Mouse (Mus musculus): ENCODE results near the gene Prkar2a. TPM values are rescaled to one million over a fixed set of nuclear protein-coding genes. Genes with fewer than 3 reads are reported as not detected.
A peak's percentile ranks its signal among the peaks of the same experiment; 100 is the strongest.

The Prkar2a gene
- polyA plus RNA-seq, 1 experiment from 2014 or later, result 22.2 TPM

- Histone ChIP-seq H3K36me3 (ENCODE audit: control insufficient read depth, insufficient read depth, low read length) (no peaks in the 10 kb centered on the region), H3K27ac (replicated peaks) (no peak overlapping the region), H3K9me3 (ENCODE audit: control insufficient read depth, low read length) (no peaks in the 10 kb centered on the region), H3K4me2 (replicated peaks; ENCODE audit: low read depth) (no peak overlapping the region), H3K27me3 (ENCODE audit: control insufficient read depth, insufficient read depth, low read length) (no peaks in the 10 kb centered on the region), H3K4me3 (ENCODE audit: low read depth, low read length) (no peak overlapping the region), H3K4me1 (replicated peaks; ENCODE audit: control insufficient read depth, insufficient read depth) (no peaks in the 10 kb centered on the region), H3K9ac (ENCODE audit: low read length) (no peak overlapping the region)
- 79% methylated on average over 7 of the region's 7 CpGs for WGBS
- ATAC-seq (ENCODE audit: low FRiP score, low TSS enrichment), result no peak
- DNase-seq (ENCODE audit: low spot score), result no peak
- no peak for TF ChIP-seq CTCF (IDR thresholded peaks at IDR 0.05; ENCODE audit: low read depth)
These were observed 21.7 kb downstream of the Prkar2a start for GRCm38 (mm10) chr9:108710767-108711166.

GRCm38 (mm10) chr9:108716199-108716598, 27.1 kb downstream of the Prkar2a start:
- no peak for DNase-seq (ENCODE audit: low spot score)
- WGBS, result 82% methylated on average over 4 of the region's 4 CpGs

GRCm38 (mm10) chr9:108723751-108724150, 34.6 kb downstream of the Prkar2a start:
- Histone ChIP-seq H3K36me3 (ENCODE audit: control insufficient read depth, insufficient read depth, low read length) (no peaks in the 10 kb centered on the region; the same call in 1 of the 2 replicates), H3K27ac (replicated peaks) (no peak overlapping the region), H3K9ac (ENCODE audit: low read length) (no peak overlapping the region)

More at GRCm38 (mm10) chr9:108716199-108716598, 27.1 kb downstream of the Prkar2a start:
- H3K36me3 ChIP-seq (ENCODE audit: control insufficient read depth, insufficient read depth, low read length), result no peaks in the 10 kb centered on the region
- H3K9ac ChIP-seq (ENCODE audit: low read length), result no peak overlapping the region
- no peak overlapping the region for H3K27ac ChIP-seq (replicated peaks)
- H3K4me1 ChIP-seq (replicated peaks; ENCODE audit: control insufficient read depth, insufficient read depth), result no peaks in the 10 kb centered on the region
- ATAC-seq (ENCODE audit: low FRiP score, low TSS enrichment), result no peak
- no peak for TF ChIP-seq CTCF (IDR thresholded peaks at IDR 0.05; ENCODE audit: low read depth)
- TF ChIP-seq EP300 (optimal IDR thresholded peaks at IDR 0.05), result no peak
- H3K9me3 ChIP-seq (ENCODE audit: control insufficient read depth, low read length), result no peaks in the 10 kb centered on the region
- no peak overlapping the region for H3K4me2 ChIP-seq (replicated peaks; ENCODE audit: low read depth)
- H3K4me3 ChIP-seq (ENCODE audit: low read depth, low read length), result no peak overlapping the region
- no peaks in the 10 kb centered on the region for H3K27me3 ChIP-seq (ENCODE audit: control insufficient read depth, insufficient read depth, low read length)

GRCm38 (mm10) chr9:108726116-108726515, 37.0 kb downstream of the Prkar2a start:
- no peak overlapping the region for H3K9ac ChIP-seq (ENCODE audit: low read length)
- no peaks in the 10 kb centered on the region for H3K9me3 ChIP-seq (ENCODE audit: control insufficient read depth, low read length)
- WGBS, result 92% methylated on average over 5 of the region's 5 CpGs
- H3K27me3 ChIP-seq (ENCODE audit: control insufficient read depth, insufficient read depth, low read length), result no peaks in the 10 kb centered on the region
- no peak overlapping the region for H3K27ac ChIP-seq (replicated peaks)
- DNase-seq (ENCODE audit: low spot score), result no peak
- ATAC-seq (ENCODE audit: low FRiP score, low TSS enrichment), result no peak
- H3K4me2 ChIP-seq (replicated peaks; ENCODE audit: low read depth), result no peak overlapping the region
- H3K36me3 ChIP-seq (ENCODE audit: control insufficient read depth, insufficient read depth, low read length), result no peaks in the 10 kb centered on the region; the same call in 1 of the 2 replicates
- H3K4me1 ChIP-seq (replicated peaks; ENCODE audit: control insufficient read depth, insufficient read depth), result no peaks in the 10 kb centered on the region
- no peak overlapping the region for H3K4me3 ChIP-seq (ENCODE audit: low read depth, low read length)
- TF ChIP-seq EP300 (optimal IDR thresholded peaks at IDR 0.05) (no peak), CTCF (IDR thresholded peaks at IDR 0.05; ENCODE audit: low read depth) (no peak)

More at GRCm38 (mm10) chr9:108723751-108724150, 34.6 kb downstream of the Prkar2a start:
- H3K4me2 ChIP-seq (replicated peaks; ENCODE audit: low read depth), result no peak overlapping the region
- H3K27me3 ChIP-seq (ENCODE audit: control insufficient read depth, insufficient read depth, low read length), result no peaks in the 10 kb centered on the region
- H3K9me3 ChIP-seq (ENCODE audit: control insufficient read depth, low read length), result no peaks in the 10 kb centered on the region
- no peak overlapping the region for H3K4me3 ChIP-seq (ENCODE audit: low read depth, low read length)
- 64% methylated on average over 2 of the region's 2 CpGs for WGBS
- TF ChIP-seq CTCF (IDR thresholded peaks at IDR 0.05; ENCODE audit: low read depth), result no peak
- TF ChIP-seq EP300 (optimal IDR thresholded peaks at IDR 0.05), result no peak
- ATAC-seq (ENCODE audit: low FRiP score, low TSS enrichment) (no peak), DNase-seq (ENCODE audit: low spot score) (no peak)
- H3K4me1 ChIP-seq (replicated peaks; ENCODE audit: control insufficient read depth, insufficient read depth), result no peaks in the 10 kb centered on the region

- ATAC-seq (ENCODE audit: low FRiP score, low TSS enrichment) (no peak), DNase-seq (ENCODE audit: low spot score) (no peak)
- TF ChIP-seq CTCF (IDR thresholded peaks at IDR 0.05; ENCODE audit: low read depth), result peak; percentile 49
- TF ChIP-seq EP300 (optimal IDR thresholded peaks at IDR 0.05), result no peak
- Histone ChIP-seq H3K4me1 (replicated peaks; ENCODE audit: control insufficient read depth, insufficient read depth) (no peaks in the 10 kb centered on the region), H3K4me3 (ENCODE audit: low read depth, low read length) (no peak overlapping the region), H3K27ac (replicated peaks) (no peak overlapping the region), H3K9me3 (ENCODE audit: control insufficient read depth, low read length) (no peaks in the 10 kb centered on the region), H3K36me3 (ENCODE audit: control insufficient read depth, insufficient read depth, low read length) (no peaks in the 10 kb centered on the region; the same call in 1 of the 2 replicates), H3K27me3 (ENCODE audit: control insufficient read depth, insufficient read depth, low read length) (no peaks in the 10 kb centered on the region), H3K4me2 (replicated peaks; ENCODE audit: low read depth) (no peak overlapping the region), H3K9ac (ENCODE audit: low read length) (no peak overlapping the region)
These were observed 39.9 kb downstream of the Prkar2a start for GRCm38 (mm10) chr9:108729050-108729449.

GRCm38 (mm10) chr9:108732462-108732861, 43.3 kb downstream of the Prkar2a start:
- DNase-seq (ENCODE audit: low spot score) (no peak), ATAC-seq (ENCODE audit: low FRiP score, low TSS enrichment) (no peak)
- H3K9me3 ChIP-seq (ENCODE audit: control insufficient read depth, low read length), result no peaks in the 10 kb centered on the region
- H3K9ac ChIP-seq (ENCODE audit: low read length), result no peak overlapping the region
- no peaks in the 10 kb centered on the region for H3K4me1 ChIP-seq (replicated peaks; ENCODE audit: control insufficient read depth, insufficient read depth)
- H3K27ac ChIP-seq (replicated peaks), result no peak overlapping the region
- H3K4me3 ChIP-seq (ENCODE audit: low read depth, low read length), result no peak overlapping the region
- H3K36me3 ChIP-seq (ENCODE audit: control insufficient read depth, insufficient read depth, low read length), result peaks cover 3% of the 10 kb centered on the region
- H3K27me3 ChIP-seq (ENCODE audit: control insufficient read depth, insufficient read depth, low read length), result no peaks in the 10 kb centered on the region
- no peak for TF ChIP-seq EP300 (optimal IDR thresholded peaks at IDR 0.05)
- peak; percentile 58 for TF ChIP-seq CTCF (IDR thresholded peaks at IDR 0.05; ENCODE audit: low read depth)
- H3K4me2 ChIP-seq (replicated peaks; ENCODE audit: low read depth), result no peak overlapping the region
